17 mouse cellular contexts compared by ENCODE assay signal in the genomic region with DNA sequence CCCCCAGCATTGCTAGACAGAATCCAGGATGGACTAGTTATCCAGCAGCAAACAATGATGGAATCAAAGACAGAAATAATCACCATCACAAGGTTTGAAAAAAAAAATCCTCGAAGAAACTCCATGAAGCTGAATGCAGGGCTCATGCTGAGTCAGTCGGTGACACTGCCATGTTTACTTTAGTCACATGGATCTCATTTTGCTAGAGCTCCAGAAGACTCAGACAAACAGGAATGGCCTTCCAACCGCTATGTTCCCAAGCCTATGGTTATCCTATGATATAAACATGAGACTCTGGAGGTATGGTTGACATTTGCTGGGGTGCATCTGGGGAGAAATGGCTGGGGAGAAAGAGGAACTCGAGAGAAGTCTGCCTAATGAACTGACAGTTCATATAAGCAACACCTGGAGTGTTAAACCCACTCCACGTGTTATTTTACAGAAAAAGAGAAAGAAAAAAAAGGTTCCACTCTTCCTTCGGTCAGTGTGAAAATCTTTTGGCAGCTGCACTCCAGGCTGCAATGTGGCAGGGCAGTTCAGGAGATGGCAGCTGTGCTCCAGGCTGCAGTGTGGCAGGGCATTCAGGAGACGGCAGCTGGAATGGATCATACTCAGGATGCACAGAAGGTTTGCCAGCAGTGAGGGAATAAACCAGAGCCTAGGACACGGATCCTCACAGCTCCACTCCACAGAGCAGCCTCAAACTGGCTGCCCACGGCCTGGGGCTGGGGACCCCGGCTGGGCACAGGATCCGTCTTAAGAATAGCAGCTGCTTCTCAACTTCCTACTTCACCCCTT. TPM values are rescaled to one million over a fixed set of nuclear protein-coding genes. Genes with fewer than 3 reads are reported as not detected.
A peak's percentile ranks its signal among the peaks of the same experiment; 100 is the strongest.
DNase-seq lines count a peak whose midpoint lies in the region; ATAC-seq lines count a peak whose summit lies in the region.
"Had no signal": no experiment of that assay in that cellular context is flagged by ENCODE, and none has a peak within 500 bp of the region (broad histone marks: within the 10 kb centered on the region; RNA-seq: fewer than 3 reads in every experiment).

No protein-coding gene starts in this region.

- no peak overlapping the region for H3K4me3 ChIP-seq in embryonic facial prominence, embryonic 10.5 days
- no peak overlapping the region for H3K4me3 ChIP-seq in intestine, embryonic 16.5 days (ENCODE audit: low read length)
- H3K4me3 ChIP-seq: forebrain, embryonic 15.5 days had no signal

- peaks cover 13% of the 10 kb centered on the region for H3K4me1 ChIP-seq in embryonic facial prominence, embryonic 10.5 days
- peaks cover 6% of the 10 kb centered on the region; the same call in 1 of the 2 replicates for H3K4me1 ChIP-seq in intestine, embryonic 16.5 days (ENCODE audit: control insufficient read depth, insufficient read depth, low read length)
- H3K4me1 ChIP-seq: forebrain, embryonic 15.5 days had no signal

- no peaks in the 10 kb centered on the region for H3K27me3 ChIP-seq in embryonic facial prominence, embryonic 10.5 days (replicated peaks; ENCODE audit: low read depth, poor library complexity, severe bottlenecking)
- no peaks in the 10 kb centered on the region for H3K27me3 ChIP-seq in intestine, embryonic 16.5 days (replicated peaks; ENCODE audit: control insufficient read depth, insufficient read depth, low read length)
- H3K27me3 ChIP-seq: forebrain, embryonic 15.5 days had no signal

- no peak for ATAC-seq in intestine, embryonic 16.5 days
- ATAC-seq: activated CD4-positive, CD25-positive, alpha-beta regulatory T cell, adult 4 months; forebrain, embryonic 15.5 days; inflammation-experienced regulatory T-cells, adult 6 months; liver, postnatal 0 days had no signal

- H3K27ac ChIP-seq in embryonic facial prominence, embryonic 10.5 days (replicated peaks), result no peak overlapping the region
- peak overlapping the region; percentile 9; the same call in 1 of the 2 replicates for H3K27ac ChIP-seq in intestine, embryonic 16.5 days (ENCODE audit: low read length)
- H3K27ac ChIP-seq: forebrain, embryonic 15.5 days had no signal

- intact Hi-C loops in heart, postnatal 14 days (cut with DNase I), result no loop called here

- WGBS in embryonic facial prominence, embryonic 10.5 days, result 68% methylated on average over 11 of the region's 11 CpGs
- 50% methylated on average over 11 of the region's 11 CpGs for WGBS in intestine, embryonic 16.5 days

- peaks cover 24% of the 10 kb centered on the region for H3K36me3 ChIP-seq in embryonic facial prominence, embryonic 10.5 days (replicated peaks)
- H3K36me3 ChIP-seq in intestine, embryonic 16.5 days (ENCODE audit: control insufficient read depth, insufficient read depth, low read length), result no peaks in the 10 kb centered on the region

- no peak overlapping the region for H3K9ac ChIP-seq in intestine, embryonic 16.5 days (ENCODE audit: low read depth, low read length)
- H3K9ac ChIP-seq: forebrain, embryonic 15.5 days; liver, postnatal 0 days had no signal

- DNase-seq in NIH3T3 (ENCODE audit: low read depth), result peak; percentile 55
- DNase-seq in embryonic facial prominence, embryonic 10.5 days (ENCODE audit: low spot score), result peak; percentile 19
- DNase-seq in lung, postnatal 14 days, result peak; percentile 30
- DNase-seq in left cerebral cortex, adult 11 months (ENCODE audit: low spot score), result no peak
- no peak for DNase-seq in B cell, adult 2 months
- DNase-seq in heart, postnatal 14 days, result no peak
- no peak for DNase-seq in cerebellum, postnatal 36 days
- DNase-seq: adrenal gland, postnatal 25 days; cerebellum, postnatal 14 days; kidney, postnatal 36 days; liver, postnatal 0 days; thymus, postnatal 36 days had no signal

- H3K4me2 ChIP-seq in intestine, embryonic 16.5 days (ENCODE audit: low read depth, low read length), result no peak overlapping the region
- H3K4me2 ChIP-seq: forebrain, embryonic 15.5 days; midbrain, embryonic 11.5 days had no signal

- H3K9me3 ChIP-seq in embryonic facial prominence, embryonic 10.5 days, result no peaks in the 10 kb centered on the region
- no peaks in the 10 kb centered on the region for H3K9me3 ChIP-seq in intestine, embryonic 16.5 days (ENCODE audit: control insufficient read depth, low read length)
- H3K9me3 ChIP-seq: forebrain, embryonic 15.5 days had no signal

RNA-seq across cellular contexts. Expression of a gene that starts 46.9 kb away (rescaled TPM):
- 24.6 and 29.7 TPM in 2 replicates for polyA plus RNA-seq in embryonic facial prominence, embryonic 10.5 days (2016; fragmentation: Nextera tagmentation; extraction: Ambion mirVana)
- 43.3 and 48.8 TPM in 2 replicates for polyA plus RNA-seq in intestine, embryonic 16.5 days (2015; fragmentation: Nextera tagmentation; extraction: Ambion mirVana)
- total RNA-seq in heart, postnatal 14 days (2021), result 10 to 100 TPM; 61.0 to 62.9 TPM

Comparison
In these comparisons a context has a peak if more than half of its experiments do, and no peak if none do; other contexts are left out.
1. DNase-seq: peak in NIH3T3 (single experiment), embryonic facial prominence, embryonic 10.5 days (single experiment) and lung, postnatal 14 days (single experiment); none in left cerebral cortex, adult 11 months (single experiment), B cell, adult 2 months (0 of 2), heart, postnatal 14 days (0 of 2) and cerebellum, postnatal 36 days (0 of 2).